In the genomic region with DNA sequence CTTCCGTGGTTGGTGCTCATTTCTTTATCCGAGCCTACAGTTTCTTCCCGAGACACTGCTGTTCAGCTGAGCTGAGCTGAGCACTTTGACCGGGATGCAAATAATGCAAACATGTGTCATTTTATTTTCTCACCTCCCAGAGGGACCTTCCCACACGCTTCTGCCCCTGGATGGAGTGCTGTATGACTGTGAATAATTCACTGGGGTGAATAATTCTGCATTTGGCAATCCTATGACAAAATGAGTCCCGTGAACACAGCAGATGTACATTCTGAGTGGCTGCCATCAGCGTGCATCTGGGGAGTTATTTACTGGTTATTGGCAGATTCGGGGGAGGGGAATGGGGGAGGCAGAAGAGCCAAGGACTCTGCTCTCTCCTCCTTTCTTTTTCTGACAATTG, we compare ENCODE assay signal across 10 mouse cellular contexts.
DNase-seq lines count a peak whose midpoint lies in the region; ATAC-seq and TF ChIP-seq lines count a peak whose summit lies in the region.
"Had no signal": no experiment of that assay in that cellular context is flagged by ENCODE, and none has a peak within 500 bp of the region (broad histone marks: within the 10 kb centered on the region; RNA-seq: fewer than 3 reads in every experiment).

No protein-coding gene starts in this region.

- WGBS in cerebellum, adult 2 months, result 7% methylated on average over 8 of the region's 8 CpGs
- 60% methylated on average over 8 of the region's 8 CpGs for whole genome bisulfite sequencing in midbrain, embryonic 11.5 days
- 76% methylated on average over 8 of the region's 8 CpGs for WGBS in midbrain, embryonic 10.5 days
- WGBS in hindbrain, postnatal 0 days, result 20% methylated on average over 8 of the region's 8 CpGs
- 44% methylated on average over 8 of the region's 8 CpGs for WGBS in neural tube, embryonic 12.5 days

- H3K9me3 ChIP-seq in midbrain, embryonic 11.5 days (ENCODE audit: control insufficient read depth, low read length), result no peaks in the 10 kb centered on the region
- H3K9me3 ChIP-seq in midbrain, embryonic 10.5 days (replicated peaks), result no peaks in the 10 kb centered on the region
- no peaks in the 10 kb centered on the region for H3K9me3 ChIP-seq in hindbrain, postnatal 0 days (ENCODE audit: low read length)
- H3K9me3 ChIP-seq in neural tube, embryonic 12.5 days, result no peaks in the 10 kb centered on the region
- H3K9me3 ChIP-seq: lung, embryonic 15.5 days; stomach, embryonic 15.5 days had no signal

- H3K9ac ChIP-seq in midbrain, embryonic 11.5 days (ENCODE audit: low read length), result no peak overlapping the region
- no peak overlapping the region for H3K9ac ChIP-seq in hindbrain, postnatal 0 days (replicated peaks; ENCODE audit: low read length)
- H3K9ac ChIP-seq in neural tube, embryonic 12.5 days, result no peak overlapping the region
- H3K9ac ChIP-seq: lung, embryonic 15.5 days; stomach, embryonic 15.5 days had no signal

- H3K4me2 ChIP-seq in midbrain, embryonic 11.5 days, result no peak overlapping the region
- no peak overlapping the region for H3K4me2 ChIP-seq in hindbrain, postnatal 0 days (ENCODE audit: low read depth, low read length)
- H3K4me2 ChIP-seq in neural tube, embryonic 12.5 days (replicated peaks), result peak overlapping the region; percentile 10; the same call in 1 of the 2 replicates
- H3K4me2 ChIP-seq: lung, embryonic 15.5 days; stomach, embryonic 15.5 days had no signal

- H3K4me1 ChIP-seq in cerebellum, adult 2 months (ENCODE audit: control insufficient read depth, insufficient read depth, low read length), result peaks cover 50% of the 10 kb centered on the region
- H3K4me1 ChIP-seq in midbrain, embryonic 11.5 days (ENCODE audit: control insufficient read depth, insufficient read depth, low read length), result peaks cover 10% of the 10 kb centered on the region; the same call in 1 of the 2 replicates
- peaks cover 26% of the 10 kb centered on the region for H3K4me1 ChIP-seq in midbrain, embryonic 10.5 days
- peaks cover 21% of the 10 kb centered on the region for H3K4me1 ChIP-seq in hindbrain, postnatal 0 days (ENCODE audit: insufficient read depth, low read length)
- H3K4me1 ChIP-seq in neural tube, embryonic 12.5 days, result peaks cover 40% of the 10 kb centered on the region
- H3K4me1 ChIP-seq: lung, embryonic 15.5 days had no signal

- H3K27ac ChIP-seq in cerebellum, adult 2 months (ENCODE audit: insufficient read depth, low read length), result peak overlapping the region; percentile 74
- H3K27ac ChIP-seq in midbrain, embryonic 11.5 days (ENCODE audit: low read depth, low read length), result no peak overlapping the region
- no peak overlapping the region for H3K27ac ChIP-seq in midbrain, embryonic 10.5 days (replicated peaks)
- H3K27ac ChIP-seq in hindbrain, postnatal 0 days, result peak overlapping the region; percentile 37; the same call in 1 of the 2 replicates
- peak overlapping the region; percentile 50; the same call in 1 of the 2 replicates for H3K27ac ChIP-seq in neural tube, embryonic 12.5 days
- H3K27ac ChIP-seq: lung, embryonic 15.5 days; stomach, embryonic 15.5 days had no signal

- TF ChIP-seq POLR2A in cerebellum, adult 2 months (IDR thresholded peaks at IDR 0.05; ENCODE audit: borderline replicate concordance, insufficient read depth, low read length), result no peak

- ATAC-seq in midbrain, embryonic 11.5 days (ENCODE audit: low FRiP score), result no peak
- peak; percentile 69 for ATAC-seq in hindbrain, postnatal 0 days
- peak; percentile 69; the same call in 1 of the 2 replicates for ATAC-seq in neural tube, embryonic 12.5 days (ENCODE audit: low FRiP score, low read depth)

- TF ChIP-seq CTCF in cerebellum, adult 2 months (IDR thresholded peaks at IDR 0.05; ENCODE audit: borderline replicate concordance, insufficient read depth, low read depth, low read length), result no peak
- no peak for TF ChIP-seq CTCF in hindbrain, postnatal 0 days (IDR thresholded peaks at IDR 0.05; ENCODE audit: low read depth)

- H3K36me3 ChIP-seq in midbrain, embryonic 11.5 days (ENCODE audit: control insufficient read depth, insufficient read depth, low read length), result no peaks in the 10 kb centered on the region
- H3K36me3 ChIP-seq in midbrain, embryonic 10.5 days, result no peaks in the 10 kb centered on the region
- H3K36me3 ChIP-seq in hindbrain, postnatal 0 days (ENCODE audit: insufficient read depth, low read length), result no peaks in the 10 kb centered on the region
- H3K36me3 ChIP-seq in neural tube, embryonic 12.5 days, result no peaks in the 10 kb centered on the region
- H3K36me3 ChIP-seq: lung, embryonic 15.5 days; stomach, embryonic 15.5 days had no signal

- peak overlapping the region; percentile 5 for H3K4me3 ChIP-seq in cerebellum, adult 2 months (replicated peaks; ENCODE audit: insufficient read depth, low read depth, low read length)
- H3K4me3 ChIP-seq in midbrain, embryonic 11.5 days (ENCODE audit: low read depth, low read length), result no peak overlapping the region
- H3K4me3 ChIP-seq in midbrain, embryonic 10.5 days, result no peak overlapping the region
- H3K4me3 ChIP-seq in hindbrain, postnatal 0 days (ENCODE audit: low read length), result no peak overlapping the region
- H3K4me3 ChIP-seq in neural tube, embryonic 12.5 days, result no peak overlapping the region
- H3K4me3 ChIP-seq: lung, embryonic 15.5 days; stomach, embryonic 15.5 days had no signal

- no peaks in the 10 kb centered on the region for H3K27me3 ChIP-seq in cerebellum, adult 2 months (ENCODE audit: control insufficient read depth, insufficient read depth, low read length)
- no peaks in the 10 kb centered on the region for H3K27me3 ChIP-seq in midbrain, embryonic 11.5 days (ENCODE audit: control insufficient read depth, insufficient read depth, low read length)
- no peaks in the 10 kb centered on the region for H3K27me3 ChIP-seq in midbrain, embryonic 10.5 days (ENCODE audit: low read depth, poor library complexity, severe bottlenecking)
- no peaks in the 10 kb centered on the region for H3K27me3 ChIP-seq in hindbrain, postnatal 0 days (ENCODE audit: insufficient read depth, low read length)
- no peaks in the 10 kb centered on the region for H3K27me3 ChIP-seq in neural tube, embryonic 12.5 days (replicated peaks)
- H3K27me3 ChIP-seq: lung, embryonic 15.5 days; stomach, embryonic 15.5 days had no signal

- DNase-seq in cerebellum, adult 2 months, result peak; percentile 56 to 62
- no peak for DNase-seq in cerebellum, adult 11-12 months
- peak; percentile 66 for DNase-seq in midbrain, embryonic 11.5 days (ENCODE audit: low spot score, missing footprints)
- DNase-seq in midbrain, embryonic 10.5 days (ENCODE audit: low spot score), result no peak
- peak; percentile 73 for DNase-seq in hindbrain, postnatal 0 days (ENCODE audit: low spot score)
- DNase-seq in heart, postnatal 4 days, result no peak
- DNase-seq in urinary bladder, postnatal 10 days (ENCODE audit: low spot score), result no peak

Comparison
In these comparisons a context has a peak if more than half of its experiments do, and no peak if none do; other contexts are left out.
1. DNase-seq: peak in cerebellum, adult 2 months (2 of 2), midbrain, embryonic 11.5 days (single experiment) and hindbrain, postnatal 0 days (single experiment); none in cerebellum, adult 11-12 months (single experiment), midbrain, embryonic 10.5 days (single experiment), heart, postnatal 4 days (single experiment) and urinary bladder, postnatal 10 days (single experiment).
2. H3K27ac ChIP-seq: peak in cerebellum, adult 2 months (single experiment), hindbrain, postnatal 0 days (single experiment) and neural tube, embryonic 12.5 days (single experiment); none in midbrain, embryonic 11.5 days (single experiment) and midbrain, embryonic 10.5 days (single experiment).